In genomic region chr1:156940142-156940522, GRCm38 (mm10) we compare ENCODE assay signal across 8 mouse cellular contexts. TPM values are rescaled to one million over a fixed set of nuclear protein-coding genes. Genes with fewer than 3 reads are reported as not detected.
DNase-seq lines count a peak whose midpoint lies in the region; ATAC-seq and TF ChIP-seq lines count a peak whose summit lies in the region.

No protein-coding gene starts in this region.

- H3K9me3 ChIP-seq in liver, embryonic 14.5 days (ENCODE audit: control insufficient read depth, low read length) = no peaks in the 10 kb centered on the region

- H3K27me3 ChIP-seq in cerebellum, adult 2 months (ENCODE audit: control insufficient read depth, insufficient read depth, low read length) = no peaks in the 10 kb centered on the region
- no peaks in the 10 kb centered on the region for H3K27me3 ChIP-seq in testis, adult 2 months (ENCODE audit: control insufficient read depth, insufficient read depth, low read length)
- H3K27me3 ChIP-seq in liver, embryonic 14.5 days (ENCODE audit: control insufficient read depth, insufficient read depth, low read length) = no peaks in the 10 kb centered on the region; the same call in 1 of the 2 replicates

- WGBS in cerebellum, adult 2 months = 3% methylated on average over 8 of the region's 8 CpGs
- 6% methylated on average over 8 of the region's 8 CpGs for WGBS in liver, embryonic 14.5 days (ENCODE audit: insufficient replicate concordance)

- no peak for DNase-seq in cerebellum, adult 2 months
- DNase-seq in cerebellum, adult 9-11 months = no peak
- DNase-seq in testis, postnatal 14 days (ENCODE audit: low spot score) = no peak
- DNase-seq in liver, embryonic 14.5 days (ENCODE audit: low read depth in 3 of 3, low spot score in 3 of 3) = no peak
- no peak for DNase-seq in ovary, postnatal 36 days (ENCODE audit: low spot score)
- no peak for DNase-seq in adrenal gland, adult 8-10 months
- DNase-seq in cerebellum, postnatal 4 days (ENCODE audit: low spot score in 2 of 2) = no peak

- H3K4me3 ChIP-seq in cerebellum, adult 2 months (replicated peaks; ENCODE audit: insufficient read depth, low read depth, low read length) = peak overlapping the region; percentile 52
- peak overlapping the region; percentile 98 for H3K4me3 ChIP-seq in testis, adult 2 months (ENCODE audit: control insufficient read depth, low read depth, low read length)
- peak overlapping the region; percentile 83 to 91 for H3K4me3 ChIP-seq in liver, embryonic 14.5 days (ENCODE audit: insufficient read depth in 1 of 2, low read depth in 2 of 2, low read length in 2 of 2)

- H3K36me3 ChIP-seq in testis, adult 2 months (ENCODE audit: control insufficient read depth, insufficient read depth, low read length) = no peaks in the 10 kb centered on the region
- H3K36me3 ChIP-seq in liver, embryonic 14.5 days (replicated peaks; ENCODE audit: control insufficient read depth, insufficient read depth, low read depth) = no peaks in the 10 kb centered on the region

- no peak for TF ChIP-seq EP300 in liver, embryonic 14.5 days (IDR thresholded peaks at IDR 0.05; ENCODE audit: low read depth)

- ATAC-seq in liver, embryonic 14.5 days (ENCODE audit: insufficient read depth) = no peak

- peak overlapping the region; percentile 77 for H3K9ac ChIP-seq in liver, embryonic 14.5 days (replicated peaks)

- TF ChIP-seq POLR2A in cerebellum, adult 2 months (IDR thresholded peaks at IDR 0.05; ENCODE audit: borderline replicate concordance, insufficient read depth, low read length) = no peak
- TF ChIP-seq POLR2A in testis, adult 2 months (IDR thresholded peaks at IDR 0.05; ENCODE audit: control insufficient read depth, low read depth, low read length) = no peak

- no peak for TF ChIP-seq CTCF in cerebellum, adult 2 months (IDR thresholded peaks at IDR 0.05; ENCODE audit: borderline replicate concordance, insufficient read depth, low read depth, low read length)
- no peak for TF ChIP-seq CTCF in testis, adult 2 months (IDR thresholded peaks at IDR 0.05; ENCODE audit: control insufficient read depth, insufficient read depth, insufficient replicate concordance, low read depth, low read length)
- TF ChIP-seq CTCF in liver, embryonic 14.5 days (IDR thresholded peaks at IDR 0.05; ENCODE audit: low read depth) = 0 out of 2 replicates have a peak, but pooled peaks have one; percentile 11

- H3K4me2 ChIP-seq in liver, embryonic 14.5 days (ENCODE audit: low read depth) = peak overlapping the region; percentile 98

- peak overlapping the region; percentile 80 for H3K27ac ChIP-seq in cerebellum, adult 2 months (ENCODE audit: insufficient read depth, low read length)
- H3K27ac ChIP-seq in testis, adult 2 months (ENCODE audit: control insufficient read depth, insufficient read depth, low read depth, low read length) = peak overlapping the region; percentile 95
- no peak overlapping the region for H3K27ac ChIP-seq in liver, embryonic 14.5 days

- H3K4me1 ChIP-seq in cerebellum, adult 2 months (ENCODE audit: control insufficient read depth, insufficient read depth, low read length) = peaks cover 5% of the 10 kb centered on the region; the same call in 1 of the 2 replicates
- peaks cover 2% of the 10 kb centered on the region for H3K4me1 ChIP-seq in testis, adult 2 months (ENCODE audit: control insufficient read depth, insufficient read depth, low read length)
- H3K4me1 ChIP-seq in liver, embryonic 14.5 days (replicated peaks; ENCODE audit: control insufficient read depth in 2 of 2, insufficient read depth in 2 of 2, low read length in 1 of 2) = peaks cover 13 to 16% of the 10 kb centered on the region in 2 experiments

RNA-seq across cellular contexts. Expression of gene Ralgps2, which starts 0.7 kb away (rescaled TPM):
- polyA plus RNA-seq in cerebellum, adult 2 months (2012; rRNA removed) = 19.9 and 20.3 TPM in 2 replicates
- 123 and 132 TPM in 2 replicates for polyA plus RNA-seq in testis, adult 2 months (2012; rRNA removed)
- 1.8 and 3.2 TPM in 2 replicates for polyA plus RNA-seq in liver, embryonic 14.5 days (2012; rRNA removed)
- polyA plus RNA-seq in liver, embryonic 14.5 days (2014; fragmentation: Nextera tagmentation; extraction: Ambion mirVana) = 12.8 and 13.5 TPM in 2 replicates
- 10 to 100 TPM; 23.3 to 31.0 (median 29.4) TPM for total RNA-seq in adrenal gland, adult 8-10 months (2022)
